Mouse (Mus musculus) thymus, adult 2 months (tissue): ENCODE results near the gene Zfp280b.

Experiments used
- CTCF ChIP-seq: fragments of 200-500 bp; IDR thresholded peaks from 2 replicates; pipeline ENCODE4 v1.5.1; 2012; ENCODE audit warnings: mild to moderate bottlenecking, control low read depth, low read length, moderate library complexity, borderline replicate concordance; ENCODE audit not compliant: control insufficient read depth, poor library complexity, insufficient read depth; ENCODE audit errors: extremely low read depth
- POLR2A ChIP-seq: fragments of 200-500 bp; IDR thresholded peaks from 2 replicates; pipeline ENCODE4 v1.6.1; 2012; ENCODE audit warnings: mild to moderate bottlenecking, low read length, control low read depth, moderate library complexity; ENCODE audit not compliant: control insufficient read depth, poor library complexity, insufficient read depth; ENCODE audit errors: extremely low read depth

DNA sequence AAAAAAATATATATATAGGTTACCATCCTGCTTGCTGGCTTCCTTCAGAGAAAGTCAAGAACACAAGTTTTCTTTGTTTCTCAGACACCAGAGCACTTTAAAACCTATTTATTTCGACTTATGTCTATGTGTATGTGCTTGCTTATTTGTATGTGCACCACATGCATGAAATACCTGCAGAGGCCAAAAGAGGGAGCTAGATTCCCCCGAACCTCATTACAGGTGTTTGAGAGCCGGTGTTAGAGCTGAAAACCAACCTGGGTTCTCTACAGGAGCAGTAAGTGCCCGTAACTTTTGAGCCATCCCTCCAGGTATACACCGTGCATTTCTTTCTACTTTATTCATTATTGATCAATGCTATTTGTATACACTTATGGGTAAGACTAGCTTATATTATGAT lies 30.0 kb downstream of the Zfp280b start:
- TF ChIP-seq CTCF (no peak), POLR2A (no peak)
